Mouse (Mus musculus): ENCODE results near the gene Npy. TPM values are rescaled to one million over a fixed set of nuclear protein-coding genes. Genes with fewer than 3 reads are reported as not detected.

Npy gene
- polyA plus RNA-seq (2017; shearing (Covaris generic)): not detected

GRCm38 (mm10) chr6:49821961-49822870, at the start of gene Npy:
Gene Npy, plus strand, starts transcription at chr6:49822710.

